Mouse (Mus musculus) testis, postnatal 14 days (tissue): ENCODE measurements around the gene Dlgap1.
A peak's percentile ranks its signal among the peaks of the same experiment; 100 is the strongest.

Experiments
- DNase-seq: peaks from one replicate; pipeline ENCODE4 v3.0.0; 2021; ENCODE audit warnings: low spot score

Dlgap1 gene

GRCm38 (mm10) chr17:69969021-69969815 lies at the start of gene Dlgap1:
Gene Dlgap1, plus strand, starts transcription at chr17:69969073.
- peak; percentile 67 for DNase-seq

- DNase-seq = no peak
Measured at GRCm38 (mm10) chr17:69954936-69955335, 13.9 kb upstream of the Dlgap1 start.

- DNase-seq = peak; percentile 12
Measured at GRCm38 (mm10) chr17:69969816-69970750, 1.2 kb downstream of the Dlgap1 start.

GRCm38 (mm10) chr17:69973081-69973480 lies 4.2 kb downstream of the Dlgap1 start:
- no peak for DNase-seq

- DNase-seq = peak; percentile 26
Measured at GRCm38 (mm10) chr17:69973991-69974390, 5.1 kb downstream of the Dlgap1 start.

- DNase-seq = no peak
Measured at GRCm38 (mm10) chr17:69982236-69982923, 13.5 kb downstream of the Dlgap1 start.

- DNase-seq = no peak
Measured at GRCm38 (mm10) chr17:69996406-69996805, 27.5 kb downstream of the Dlgap1 start.

- DNase-seq = no peak
Measured at GRCm38 (mm10) chr17:70002026-70002425, 33.2 kb downstream of the Dlgap1 start.

GRCm38 (mm10) chr17:70004628-70005027 lies 35.8 kb downstream of the Dlgap1 start:
- DNase-seq = no peak

GRCm38 (mm10) chr17:70007607-70008006 lies 38.7 kb downstream of the Dlgap1 start:
- DNase-seq = no peak

- DNase-seq = no peak
Measured at GRCm38 (mm10) chr17:70016511-70016910, 47.6 kb downstream of the Dlgap1 start.

- no peak for DNase-seq
Measured at GRCm38 (mm10) chr17:70020376-70020775, 51.5 kb downstream of the Dlgap1 start.

- DNase-seq = no peak
Measured at GRCm38 (mm10) chr17:70022618-70023017, 53.7 kb downstream of the Dlgap1 start.

- no peak for DNase-seq
Measured at GRCm38 (mm10) chr17:70034862-70035261, 66.0 kb downstream of the Dlgap1 start.

GRCm38 (mm10) chr17:70040751-70041430 lies 72.0 kb downstream of the Dlgap1 start:
- DNase-seq = no peak

GRCm38 (mm10) chr17:70068281-70068680 lies 99.4 kb downstream of the Dlgap1 start:
- no peak for DNase-seq

- DNase-seq = no peak
Measured at GRCm38 (mm10) chr17:70072066-70072465, 103.2 kb downstream of the Dlgap1 start.

GRCm38 (mm10) chr17:70088220-70088619 lies 119.3 kb downstream of the Dlgap1 start:
- DNase-seq = no peak

- DNase-seq = no peak
Measured at GRCm38 (mm10) chr17:70090737-70091136, 121.9 kb downstream of the Dlgap1 start.

- DNase-seq = no peak
Measured at GRCm38 (mm10) chr17:70129151-70129550, 160.3 kb downstream of the Dlgap1 start.

- no peak for DNase-seq
Measured at GRCm38 (mm10) chr17:70169831-70170230, 201.0 kb downstream of the Dlgap1 start.
